Mouse (Mus musculus) WW6 (cell line): ENCODE results near the gene Tmem107.

Experiments used
- DNase-seq: peaks from one replicate; pipeline ENCODE4 v3.0.0-alpha.2; 2013; ENCODE audit warnings: low read depth, low spot score

Tmem107 gene

DNA sequence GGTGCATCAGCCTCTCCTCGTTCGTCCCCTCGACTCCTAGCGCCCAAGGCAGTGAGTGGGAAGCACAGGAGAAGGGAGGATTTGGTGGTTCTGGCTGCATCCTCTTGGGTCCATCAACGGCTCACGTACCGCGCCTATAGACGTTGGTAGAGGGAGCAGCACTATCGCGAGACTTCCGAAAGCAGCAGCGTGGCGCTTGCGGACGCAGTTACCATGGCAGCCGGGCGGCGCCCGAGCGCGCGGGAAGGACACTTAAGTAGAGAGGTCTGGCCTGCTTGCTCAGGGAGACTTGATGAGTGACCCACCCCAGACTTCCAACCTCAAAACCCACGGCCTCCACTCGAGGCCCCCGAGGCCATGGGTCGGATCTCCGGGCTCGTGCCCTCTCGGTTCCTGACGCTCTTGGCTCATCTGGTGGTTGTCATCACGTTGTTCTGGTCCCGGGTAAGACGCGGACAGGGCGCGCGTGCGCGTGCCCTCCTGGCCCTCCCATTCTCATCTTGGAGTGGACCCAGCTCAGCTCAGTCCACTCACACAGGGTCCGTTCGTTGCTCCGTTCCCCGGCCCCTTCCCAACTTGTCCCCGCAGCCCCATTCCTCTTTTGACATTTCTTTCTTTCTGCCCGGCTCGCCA is at the start of gene Tmem107:
TSS of gene Tmem107 (plus strand) at position 217 of the 633 bp plus-strand sequence.
- DNase-seq = peak; percentile 92

DNA sequence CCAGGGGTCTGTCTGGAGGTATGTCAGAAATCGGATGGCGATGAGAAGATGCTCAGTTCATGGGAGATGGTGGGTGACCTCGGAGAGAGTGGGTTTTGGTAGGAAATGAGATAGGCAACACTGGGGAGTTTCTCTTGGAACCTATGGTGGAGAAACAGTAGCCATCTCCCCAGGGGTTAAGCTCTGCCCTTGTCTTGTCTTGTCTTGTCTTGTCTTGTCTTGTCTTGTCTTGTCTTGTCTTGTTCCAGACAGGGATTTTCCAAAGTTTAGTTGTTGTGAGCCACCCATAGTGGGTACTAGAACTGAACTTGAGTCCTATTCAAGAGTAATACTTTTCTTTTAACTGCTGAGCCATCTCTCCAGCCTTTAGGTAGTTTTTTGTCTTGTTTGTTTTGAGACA is 44.0 kb upstream of the Tmem107 start:
- no peak for DNase-seq

DNA sequence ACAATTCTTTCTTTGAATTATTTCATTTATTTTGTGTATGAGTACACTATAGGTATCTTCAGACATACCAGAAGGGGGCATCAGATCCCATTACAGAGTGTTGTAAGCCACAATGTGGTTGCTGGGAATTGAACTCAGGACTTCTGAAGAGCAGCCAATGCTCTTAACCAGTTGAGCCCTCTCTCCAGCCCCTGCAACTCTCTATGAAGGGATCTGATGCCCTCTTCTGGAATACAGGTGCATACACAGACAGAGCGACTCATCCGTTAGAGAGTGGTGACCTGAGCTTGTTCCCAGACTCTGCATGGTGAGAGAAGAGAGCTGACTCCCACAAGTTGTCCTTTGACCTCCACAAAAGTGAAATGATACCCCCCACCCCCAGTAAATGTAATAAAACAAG is 41.8 kb upstream of the Tmem107 start:
- peak; percentile 73 for DNase-seq

DNA sequence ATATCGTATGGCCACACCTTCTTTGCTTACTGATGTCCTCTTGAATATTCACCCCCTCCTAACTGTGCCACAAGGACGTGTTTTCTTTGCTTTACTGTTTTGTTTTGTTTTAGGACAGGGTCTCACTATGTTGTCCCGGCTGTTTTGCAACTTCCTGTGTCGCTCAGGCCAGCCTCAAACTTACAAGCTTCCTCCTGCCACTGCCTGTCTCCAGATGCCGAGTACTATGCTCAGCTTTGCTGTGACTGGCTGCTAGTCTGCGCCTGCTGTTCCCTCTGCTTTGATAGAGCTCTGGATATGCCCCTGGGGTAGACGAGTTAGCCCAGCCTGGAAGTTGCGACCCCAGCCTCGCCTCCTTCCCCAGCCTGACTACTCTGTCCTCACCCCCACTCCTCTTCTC is 37.1 kb upstream of the Tmem107 start:
- no peak for DNase-seq

DNA sequence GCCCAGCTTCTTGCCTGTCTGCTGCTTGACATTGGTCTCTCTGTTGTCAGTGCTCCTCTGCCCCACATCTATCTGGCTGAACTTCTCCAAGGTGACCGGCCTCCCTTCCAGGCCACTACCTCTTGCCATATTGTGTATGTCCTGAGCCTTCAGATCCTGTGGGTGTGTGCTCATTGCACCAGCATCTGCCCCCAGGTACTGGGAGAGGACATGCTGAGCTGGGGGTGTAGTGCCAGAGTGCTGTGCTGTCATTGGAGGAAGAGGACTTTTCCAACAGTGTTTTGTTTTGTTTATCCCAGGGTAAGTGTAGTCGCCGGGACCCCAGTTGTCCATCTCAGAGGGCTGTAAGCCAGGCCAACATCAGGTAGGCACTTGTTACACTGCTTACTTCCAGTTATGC is 36.0 kb upstream of the Tmem107 start:
- no peak for DNase-seq

GRCm38 (mm10) chr11:69035411-69035810 is 35.2 kb upstream of the Tmem107 start:
- no peak for DNase-seq

GRCm38 (mm10) chr11:69035849-69036248 is 34.8 kb upstream of the Tmem107 start:
- DNase-seq = peak; percentile 89

DNA sequence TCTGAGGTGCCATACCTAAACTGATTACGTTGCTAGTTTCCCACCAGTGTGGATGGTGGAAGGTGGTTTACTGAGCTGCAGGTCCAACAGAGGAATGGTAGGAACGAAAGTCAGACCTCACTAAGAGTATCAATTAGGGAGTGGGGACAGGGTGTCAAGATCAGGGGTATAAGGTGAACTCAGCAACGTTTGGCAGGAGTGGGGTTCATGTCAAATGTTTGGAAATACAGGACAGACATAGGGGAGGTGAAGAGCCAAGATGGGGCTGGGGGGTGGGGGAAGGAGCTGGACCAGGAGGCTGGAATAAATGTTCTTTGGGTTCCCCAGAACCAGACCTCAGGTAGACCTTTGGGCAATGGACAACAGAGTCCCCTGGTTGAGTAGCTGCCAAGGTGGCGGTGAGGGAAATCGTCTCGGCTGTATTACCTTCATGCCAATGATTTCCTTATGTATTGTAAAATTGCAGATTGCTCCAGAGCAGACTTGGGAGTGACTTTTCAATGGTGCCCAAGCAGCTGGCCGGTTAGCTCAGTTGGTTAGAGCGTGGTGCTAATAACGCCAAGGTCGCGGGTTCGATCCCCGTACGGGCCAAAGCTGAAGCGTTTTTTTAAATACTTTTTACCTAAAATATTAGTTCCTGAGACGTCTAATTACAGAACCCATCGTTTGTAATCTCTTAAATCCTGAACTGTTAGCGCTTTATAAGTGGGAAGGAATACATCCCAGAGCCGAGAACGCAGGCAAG is 33.9 kb upstream of the Tmem107 start:
- no peak for DNase-seq

DNA sequence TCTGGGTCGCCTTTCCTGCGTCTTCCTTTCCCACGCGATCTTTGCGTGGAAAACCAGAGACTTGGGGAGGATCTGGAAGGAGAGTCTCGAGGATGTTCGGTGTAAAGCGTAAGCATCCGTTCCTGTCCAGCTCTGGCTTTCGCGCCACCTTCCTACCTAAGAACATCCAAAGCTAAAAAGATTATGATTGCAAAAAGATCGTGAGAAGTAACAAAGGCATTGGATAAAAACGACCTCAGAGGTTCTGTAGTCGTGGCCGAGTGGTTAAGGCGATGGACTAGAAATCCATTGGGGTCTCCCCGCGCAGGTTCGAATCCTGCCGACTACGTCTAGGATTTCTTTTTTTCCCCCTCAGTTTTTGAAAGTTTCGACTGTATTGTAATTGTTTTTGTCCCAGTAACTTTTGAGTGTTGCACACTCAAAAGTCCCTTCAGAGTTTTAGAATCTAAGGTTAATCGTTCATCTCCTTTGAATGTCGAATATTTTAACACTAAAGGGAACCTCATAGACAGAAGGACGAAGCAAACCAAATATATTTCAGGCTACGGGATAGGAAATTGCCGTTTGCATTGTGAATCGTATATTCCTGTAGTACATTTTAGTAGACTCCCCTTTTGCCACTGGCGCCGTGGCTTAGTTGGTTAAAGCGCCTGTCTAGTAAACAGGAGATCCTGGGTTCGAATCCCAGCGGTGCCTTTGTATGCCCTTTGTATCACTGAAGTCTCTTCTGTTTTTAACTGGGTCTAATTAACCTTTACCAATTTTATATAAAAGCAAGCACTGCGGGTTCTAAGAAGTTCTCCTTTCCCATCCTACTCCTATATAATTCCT is 33.2 kb upstream of the Tmem107 start:
- DNase-seq = peak; percentile 68

- no peak for DNase-seq
These were observed 32.4 kb upstream of the Tmem107 start for GRCm38 (mm10) chr11:69038173-69038572.

- peak; percentile 82 for DNase-seq
These were observed 24.8 kb upstream of the Tmem107 start, which contains the start of gene Aurkb for GRCm38 (mm10) chr11:69045531-69046394. TSS of gene Aurkb (plus strand) at chr11:69045647.

DNA sequence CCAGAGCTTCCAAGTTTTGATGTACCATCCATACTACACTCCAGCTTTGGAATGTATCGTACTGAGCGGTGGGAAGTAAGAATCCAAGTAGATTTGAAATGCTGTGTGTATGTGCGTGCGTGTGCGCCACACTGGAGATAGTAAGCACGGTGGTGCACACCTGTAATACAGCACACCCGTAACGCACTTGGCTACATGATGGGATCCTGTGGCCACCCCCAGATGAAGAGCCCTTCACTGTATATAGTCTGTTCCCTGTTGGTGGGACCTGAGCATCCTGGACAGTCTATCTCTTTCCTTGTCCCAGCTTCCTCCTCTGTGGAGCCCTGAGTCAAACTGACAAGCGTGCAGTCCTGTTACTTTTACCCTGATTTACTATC is 24.2 kb upstream of the Tmem107 start:
- DNase-seq = no peak

DNA sequence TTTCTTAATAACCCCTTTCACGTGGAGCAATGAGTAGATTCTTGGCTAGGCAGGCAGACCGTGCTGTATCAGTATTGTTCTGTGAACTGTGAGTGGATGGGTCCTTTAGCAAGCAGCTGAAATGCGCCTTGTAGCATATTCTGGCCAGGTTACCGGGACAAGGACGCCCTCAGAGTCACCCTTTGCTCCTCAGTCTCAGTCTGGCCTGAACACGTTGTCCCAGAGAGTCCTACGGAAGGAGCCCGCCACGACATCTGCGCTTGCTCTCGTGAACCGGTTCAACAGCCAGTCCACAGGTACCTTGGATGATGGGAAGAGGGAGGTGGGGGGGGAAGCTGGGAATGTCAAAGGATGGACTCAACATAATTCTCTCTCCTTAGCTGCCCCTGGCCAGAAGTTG is 23.0 kb upstream of the Tmem107 start:
- no peak for DNase-seq

DNA sequence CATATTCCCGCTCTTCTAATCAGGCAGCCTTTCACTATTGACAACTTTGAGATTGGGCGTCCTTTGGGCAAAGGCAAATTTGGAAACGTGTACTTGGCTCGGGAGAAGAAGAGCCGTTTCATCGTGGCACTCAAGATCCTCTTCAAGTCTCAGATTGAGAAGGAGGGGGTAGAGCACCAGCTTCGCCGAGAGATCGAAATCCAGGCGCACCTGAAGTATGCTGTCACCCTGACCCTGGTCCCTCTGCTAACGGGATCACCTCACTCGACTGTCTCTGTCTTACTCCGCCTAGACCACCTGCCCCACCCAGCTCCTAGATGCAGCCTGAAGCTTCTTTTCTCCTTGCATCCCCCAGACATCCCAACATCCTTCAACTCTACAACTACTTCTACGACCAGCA is 22.5 kb upstream of the Tmem107 start:
- DNase-seq = no peak

GRCm38 (mm10) chr11:69050748-69051147 is 19.9 kb upstream of the Tmem107 start:
- no peak for DNase-seq

DNA sequence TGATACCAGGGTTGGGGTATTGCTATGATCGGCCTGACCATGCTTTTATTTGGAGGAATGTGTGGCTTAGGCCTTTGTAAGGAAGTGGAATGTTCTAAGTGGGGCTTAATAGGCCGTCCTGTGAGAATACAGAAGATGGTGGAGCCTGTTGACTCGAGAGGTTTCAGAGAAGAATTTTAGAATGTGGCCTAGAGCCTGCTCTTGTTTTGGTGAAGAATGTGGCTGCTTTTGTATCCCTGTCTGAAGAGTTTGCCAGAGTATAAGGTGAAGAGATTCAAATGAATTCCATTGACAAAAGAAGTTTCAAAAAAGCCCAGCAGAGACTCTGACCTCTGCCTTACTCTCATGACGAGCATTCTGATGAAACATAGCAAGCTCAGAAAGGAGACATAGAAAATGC is 18.8 kb upstream of the Tmem107 start:
- no peak for DNase-seq

DNA sequence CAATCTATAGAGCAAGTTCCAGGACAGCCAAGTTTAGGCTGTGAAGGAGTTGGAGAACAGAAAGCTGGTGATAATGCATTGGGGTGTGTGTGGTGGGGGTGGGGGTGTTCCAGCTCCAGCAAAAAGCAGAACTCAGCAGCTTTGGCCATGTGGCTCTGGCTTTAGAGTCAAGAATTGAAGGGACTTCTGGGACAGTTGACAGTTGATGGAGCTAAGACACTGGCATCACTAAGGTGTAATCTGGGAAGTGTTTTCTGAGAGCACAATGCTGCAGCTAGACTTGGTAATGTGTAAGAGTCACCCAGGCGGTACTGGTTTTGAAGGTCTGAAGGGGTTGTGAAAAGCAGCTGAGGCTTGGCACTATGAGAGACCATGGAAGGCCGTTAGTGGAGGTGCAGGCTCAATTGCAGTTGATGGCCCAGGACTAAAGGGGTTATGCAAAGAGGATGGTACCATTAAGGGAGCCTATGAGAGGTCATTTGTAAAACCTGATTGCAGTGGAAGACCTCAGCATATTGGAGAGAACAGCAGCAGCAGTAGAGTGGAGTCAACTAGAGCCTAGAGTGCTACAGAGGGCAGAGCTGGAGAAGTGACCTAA is 17.7 kb upstream of the Tmem107 start:
- DNase-seq = no peak

GRCm38 (mm10) chr11:69053848-69054247 is 16.8 kb upstream of the Tmem107 start:
- DNase-seq = no peak

- DNase-seq = no peak
These were observed 12.3 kb upstream of the Tmem107 start for GRCm38 (mm10) chr11:69058265-69058664.

GRCm38 (mm10) chr11:69058729-69059356 is 11.8 kb upstream of the Tmem107 start:
- no peak for DNase-seq
